Mouse (Mus musculus): ENCODE measurements at regions not wholly inside any gene's neighbourhood (a gene's known extent, or its start where the extent isn't known, plus 50 kb on each side); places are given as distances from the start of the nearest gene placed in this dataset.

- DNase-seq, result peak; percentile 1
Observed at GRCm38 (mm10) chr13:15802043-15802795, 209.4 kb upstream of the Inhba start.

- no peak for DNase-seq
Observed at GRCm38 (mm10) chr13:15803965-15804364, 207.7 kb upstream of the Inhba start.

GRCm38 (mm10) chr13:15806925-15807324 is 204.7 kb upstream of the Inhba start:
- no peak for DNase-seq

GRCm38 (mm10) chr13:15822261-15822850 is 189.3 kb upstream of the Inhba start:
- DNase-seq, result no peak

- DNase-seq, result no peak
Observed at GRCm38 (mm10) chr13:15845806-15846205, 165.8 kb upstream of the Inhba start.

- no peak for DNase-seq
Observed at GRCm38 (mm10) chr13:15848017-15848416, 163.6 kb upstream of the Inhba start.

GRCm38 (mm10) chr13:15849129-15849528 is 162.5 kb upstream of the Inhba start:
- DNase-seq, result no peak

GRCm38 (mm10) chr13:15850358-15850757 is 161.3 kb upstream of the Inhba start:
- DNase-seq, result no peak

- DNase-seq, result no peak
Observed at GRCm38 (mm10) chr13:15853022-15853566, 158.6 kb upstream of the Inhba start.

- DNase-seq, result no peak
Observed at GRCm38 (mm10) chr13:15862941-15863340, 148.7 kb upstream of the Inhba start.

- DNase-seq, result no peak
Observed at GRCm38 (mm10) chr13:15863344-15863743, 148.3 kb upstream of the Inhba start.

GRCm38 (mm10) chr13:15867046-15867561 is 144.5 kb upstream of the Inhba start:
- DNase-seq, result no peak

- DNase-seq, result no peak
Observed at GRCm38 (mm10) chr13:15877606-15878005, 134.0 kb upstream of the Inhba start.

GRCm38 (mm10) chr13:15879576-15879975 is 132.1 kb upstream of the Inhba start:
- DNase-seq, result no peak

- no peak for DNase-seq
Observed at GRCm38 (mm10) chr13:15890794-15891193, 120.9 kb upstream of the Inhba start.

- DNase-seq, result no peak
Observed at GRCm38 (mm10) chr13:15891403-15891802, 120.2 kb upstream of the Inhba start.

- no peak for DNase-seq
Observed at GRCm38 (mm10) chr13:15898201-15898600, 113.5 kb upstream of the Inhba start.

GRCm38 (mm10) chr13:15901710-15902675 is 109.7 kb upstream of the Inhba start:
- no peak for DNase-seq

- no peak for DNase-seq
Observed at GRCm38 (mm10) chr13:15907806-15908205, 103.8 kb upstream of the Inhba start.

- no peak for DNase-seq
Observed at GRCm38 (mm10) chr13:15910578-15910977, 101.1 kb upstream of the Inhba start.

- no peak for DNase-seq
Observed at GRCm38 (mm10) chr13:15911263-15911662, 100.4 kb upstream of the Inhba start.

- DNase-seq, result no peak
Observed at GRCm38 (mm10) chr13:15914270-15914669, 97.4 kb upstream of the Inhba start.

- no peak for DNase-seq
Observed at GRCm38 (mm10) chr13:15929890-15930289, 81.8 kb upstream of the Inhba start.

Data from cerebellum, adult 8-10 months (tissue).